Mouse (Mus musculus): ENCODE data around the gene Zfp710. TPM values are rescaled to one million over a fixed set of nuclear protein-coding genes. Genes with fewer than 3 reads are reported as not detected.

The Zfp710 gene
- total and polyA plus RNA-seq, 3 experiments, result 14.8 to 19.1 TPM; not detected in 1

DNA sequence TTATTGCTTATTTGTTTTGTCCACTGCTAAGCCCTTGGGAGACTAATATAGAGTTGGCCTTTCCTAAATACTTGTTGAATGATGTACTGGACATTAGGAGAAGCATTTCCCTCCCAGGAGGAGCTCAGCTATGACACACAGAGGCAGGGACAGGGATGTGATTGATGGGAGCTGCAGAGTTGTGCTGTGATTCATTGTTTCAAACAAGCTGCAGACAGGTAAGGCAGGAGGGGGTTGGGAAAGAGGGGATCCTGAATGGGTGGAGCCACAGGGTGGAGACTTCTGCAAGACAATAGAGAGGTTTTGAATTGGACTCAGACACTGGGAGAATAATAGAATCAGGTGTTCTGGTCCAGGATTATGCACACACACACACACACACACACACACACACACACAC is 5.4 kb downstream of the Zfp710 start:
- H3K4me3 ChIP-seq (ENCODE audit: control insufficient read depth in 1 of 2, insufficient read depth in 1 of 2, low read depth in 2 of 2, low read length in 2 of 2), result no peak overlapping the region
- peaks cover 15 to 30% of the 10 kb centered on the region in 2 experiments for H3K4me1 ChIP-seq (ENCODE audit: control insufficient read depth in 1 of 2, insufficient read depth in 2 of 2, low read length in 2 of 2)
- H3K36me3 ChIP-seq (ENCODE audit: control insufficient read depth in 1 of 2, insufficient read depth in 2 of 2, low read length in 2 of 2), result peaks cover 0 to 24% of the 10 kb centered on the region in 2 experiments; a peak in 2 of 4 replicates
- no peak overlapping the region for H3K27ac ChIP-seq (ENCODE audit: control insufficient read depth, low read depth, low read length)
- H3K79me2 ChIP-seq (ENCODE audit: control insufficient read depth, insufficient read depth, low read length, poor library complexity), result peaks cover 52% of the 10 kb centered on the region
- no peak overlapping the region for H3K9ac ChIP-seq (ENCODE audit: control insufficient read depth, low read depth, low read length, poor library complexity, severe bottlenecking)
- no peak for DNase-seq (ENCODE audit: low read depth, low spot score)
- TF ChIP-seq CTCF (IDR thresholded peaks at IDR 0.05 in 2 of 3, conservative IDR thresholded peaks at IDR 0.05 in 1 of 3; ENCODE audit: control insufficient read depth in 1 of 3, insufficient read depth in 1 of 3, low read depth in 2 of 3, low read length in 3 of 3, poor library complexity in 1 of 3, severe bottlenecking in 1 of 3), result no peak
- no peak for TF ChIP-seq BHLHE40 (IDR thresholded peaks at IDR 0.05; ENCODE audit: borderline replicate concordance, low read depth, low read length)
- TF ChIP-seq RCOR1 (IDR thresholded peaks at IDR 0.05; ENCODE audit: low read depth, low read length), result no peak
- TF ChIP-seq EP300 (IDR thresholded peaks at IDR 0.05; ENCODE audit: low read depth in 1 of 2, low read length in 2 of 2), result no peak
- TF ChIP-seq HCFC1 (IDR thresholded peaks at IDR 0.05; ENCODE audit: low read depth, low read length), result no peak
- no peak for TF ChIP-seq KAT2A (conservative IDR thresholded peaks at IDR 0.05; ENCODE audit: low read depth, low read length)
- H3K9me3 ChIP-seq (replicated peaks; ENCODE audit: insufficient read depth, low read length), result no peaks in the 10 kb centered on the region
- H3K27me3 ChIP-seq (ENCODE audit: control insufficient read depth in 1 of 2, insufficient read depth in 2 of 2, low read length in 2 of 2), result no peaks in the 10 kb centered on the region

GRCm38 (mm10) chr7:80030486-80030885 is 5.9 kb downstream of the Zfp710 start:
- no peak for DNase-seq (ENCODE audit: low read depth, low spot score)
- no peak overlapping the region for H3K9ac ChIP-seq (ENCODE audit: control insufficient read depth, low read depth, low read length, poor library complexity, severe bottlenecking)
- no peak overlapping the region for H3K4me3 ChIP-seq (ENCODE audit: control insufficient read depth in 1 of 2, insufficient read depth in 1 of 2, low read depth in 2 of 2, low read length in 2 of 2)
- H3K9me3 ChIP-seq (replicated peaks; ENCODE audit: insufficient read depth, low read length), result no peaks in the 10 kb centered on the region
- no peak for TF ChIP-seq POLR2AphosphoS2 (IDR thresholded peaks at IDR 0.05; ENCODE audit: low read length)
- TF ChIP-seq ZKSCAN1 (IDR thresholded peaks at IDR 0.05; ENCODE audit: low read depth, low read length), result no peak
- TF ChIP-seq ETS1 (IDR thresholded peaks at IDR 0.05; ENCODE audit: low read depth, low read length), result no peak
- TF ChIP-seq E2F4 (IDR thresholded peaks at IDR 0.05; ENCODE audit: borderline replicate concordance, low read depth, low read length), result no peak
- H3K4me1 ChIP-seq (ENCODE audit: control insufficient read depth in 1 of 2, insufficient read depth in 2 of 2, low read length in 2 of 2), result peaks cover 17 to 34% of the 10 kb centered on the region in 2 experiments
- H3K27me3 ChIP-seq (ENCODE audit: control insufficient read depth in 1 of 2, insufficient read depth in 2 of 2, low read length in 2 of 2), result no peaks in the 10 kb centered on the region
- H3K79me2 ChIP-seq (ENCODE audit: control insufficient read depth, insufficient read depth, low read length, poor library complexity), result peaks cover 54% of the 10 kb centered on the region
- no peak overlapping the region for H3K27ac ChIP-seq (ENCODE audit: control insufficient read depth, low read depth, low read length)
- peaks cover 0 to 29% of the 10 kb centered on the region in 2 experiments; a peak in 2 of 4 replicates for H3K36me3 ChIP-seq (ENCODE audit: control insufficient read depth in 1 of 2, insufficient read depth in 2 of 2, low read length in 2 of 2)

- TF ChIP-seq ZMIZ1 (IDR thresholded peaks at IDR 0.05; ENCODE audit: low read depth, low read length) (no peak), SMC3 (IDR thresholded peaks at IDR 0.05; ENCODE audit: low read depth, low read length) (no peak), ZNF384 (IDR thresholded peaks at IDR 0.05; ENCODE audit: low read depth, low read length) (no peak), EP300 (IDR thresholded peaks at IDR 0.05; ENCODE audit: low read depth in 1 of 2, low read length in 2 of 2) (no peak), BHLHE40 (IDR thresholded peaks at IDR 0.05; ENCODE audit: borderline replicate concordance, low read depth, low read length) (no peak), KAT2A (conservative IDR thresholded peaks at IDR 0.05; ENCODE audit: low read depth, low read length) (no peak), NRF1 (IDR thresholded peaks at IDR 0.05; ENCODE audit: insufficient read depth, low read depth, low read length, poor library complexity, severe bottlenecking) (no peak), ETS1 (IDR thresholded peaks at IDR 0.05; ENCODE audit: low read depth, low read length) (no peak), USF1 (IDR thresholded peaks at IDR 0.05; ENCODE audit: low read depth, low read length) (no peak)
- H3K9ac ChIP-seq (ENCODE audit: control insufficient read depth, low read depth, low read length, poor library complexity, severe bottlenecking), result no peak overlapping the region
- no peak overlapping the region for H3K27ac ChIP-seq (ENCODE audit: control insufficient read depth, low read depth, low read length)
- H3K9me3 ChIP-seq (replicated peaks; ENCODE audit: insufficient read depth, low read length), result no peaks in the 10 kb centered on the region
- H3K79me2 ChIP-seq (ENCODE audit: control insufficient read depth, insufficient read depth, low read length, poor library complexity), result peaks cover 54% of the 10 kb centered on the region
- peaks cover 21 to 39% of the 10 kb centered on the region in 2 experiments for H3K4me1 ChIP-seq (ENCODE audit: control insufficient read depth in 1 of 2, insufficient read depth in 2 of 2, low read length in 2 of 2)
- no peak for DNase-seq (ENCODE audit: low read depth, low spot score)
- H3K36me3 ChIP-seq (ENCODE audit: control insufficient read depth in 1 of 2, insufficient read depth in 2 of 2, low read length in 2 of 2), result peaks cover 0 to 31% of the 10 kb centered on the region in 2 experiments; a peak in 2 of 4 replicates
- H3K27me3 ChIP-seq (ENCODE audit: control insufficient read depth in 1 of 2, insufficient read depth in 2 of 2, low read length in 2 of 2), result no peaks in the 10 kb centered on the region
- no peak overlapping the region for H3K4me3 ChIP-seq (ENCODE audit: control insufficient read depth in 1 of 2, insufficient read depth in 1 of 2, low read depth in 2 of 2, low read length in 2 of 2)
Measured at GRCm38 (mm10) chr7:80030987-80031386, 6.4 kb downstream of the Zfp710 start.

All from MEL (cell line).